Mouse (Mus musculus): ENCODE data around the gene Atp6v0a1.
"Not testable (repeated sequence)": the region's sequence is repeated elsewhere in the genome, so short reads cannot be mapped to it uniquely, and the experiment has no call there.

DNA sequence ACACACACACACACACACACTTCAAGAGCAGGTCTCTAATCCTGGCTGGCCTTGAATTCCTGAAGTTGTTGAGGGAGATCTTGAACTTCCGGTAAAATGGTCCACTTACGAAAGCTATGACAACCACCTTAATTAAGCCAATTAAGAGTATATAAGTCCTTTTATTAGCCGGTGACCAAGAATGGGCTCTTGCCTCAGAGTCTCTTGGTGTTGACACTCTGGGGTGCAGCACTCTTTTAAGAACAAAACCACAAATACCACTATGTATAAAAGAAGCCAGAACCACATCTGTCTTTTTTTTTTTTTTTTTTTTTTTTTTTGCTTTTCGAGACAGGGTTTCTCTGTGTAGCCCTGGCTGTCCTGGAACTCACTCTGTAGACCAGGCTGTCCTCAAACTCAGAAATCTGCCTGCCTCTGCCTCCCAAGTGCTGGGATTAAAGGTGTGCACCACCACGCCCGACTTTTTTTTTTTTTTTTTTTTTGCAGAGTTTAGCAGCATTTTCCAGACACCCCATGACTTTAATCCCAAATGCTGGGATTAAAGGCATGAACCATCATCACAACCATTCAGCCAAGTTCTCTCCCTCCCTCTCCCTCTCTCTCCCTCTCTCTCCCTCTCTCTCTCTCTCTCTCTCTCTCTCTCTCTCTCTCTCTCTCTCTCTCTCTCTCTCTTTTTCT, 7.2 kb upstream of the Atp6v0a1 start:
- not testable (repeated sequence) for TF ChIP-seq TAL1, GATA1 (IDR thresholded peaks at IDR 0.05; ENCODE audit: low read length)
